Mouse (Mus musculus): ENCODE results near the gene Nim1k. TPM values are rescaled to one million over a fixed set of nuclear protein-coding genes. Genes with fewer than 3 reads are reported as not detected.
"Not testable (repeated sequence)": the region's sequence is repeated elsewhere in the genome, so short reads cannot be mapped to it uniquely, and the experiment has no call there.

The Nim1k gene
- polyA plus RNA-seq, 1 experiment from 2014 or later, result 0.54 TPM

DNA sequence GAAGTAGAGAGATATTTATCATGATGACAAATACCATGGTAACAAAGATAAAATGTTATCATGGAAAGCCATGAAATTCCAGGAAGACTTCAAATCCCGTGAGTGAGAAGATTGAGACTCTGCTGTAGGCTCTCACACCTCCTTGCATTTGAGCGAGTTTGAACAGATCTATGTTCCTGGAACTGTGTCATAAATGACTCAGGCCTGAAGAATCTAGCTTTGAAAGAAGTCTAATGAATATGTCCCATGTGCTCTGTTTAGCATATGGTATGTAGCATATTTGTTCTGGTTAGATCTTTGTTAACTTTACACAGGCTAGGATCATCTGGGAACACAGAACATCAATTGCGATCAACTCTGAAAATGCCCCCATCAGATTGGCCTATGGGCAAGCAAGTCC is 33.2 kb downstream of the Nim1k start:
- H3K36me3 ChIP-seq, result no peaks in the 10 kb centered on the region
- H3K9ac ChIP-seq, result no peak overlapping the region
- no peaks in the 10 kb centered on the region for H3K4me1 ChIP-seq (replicated peaks)
- no peak for ATAC-seq
- no peak overlapping the region for H3K27ac ChIP-seq
- no peaks in the 10 kb centered on the region for H3K27me3 ChIP-seq (replicated peaks)
- no peaks in the 10 kb centered on the region for H3K9me3 ChIP-seq
- no peak overlapping the region for H3K4me2 ChIP-seq (replicated peaks)
- 76% methylated on average over 3 of the region's 3 CpGs for WGBS
- no peak overlapping the region for H3K4me3 ChIP-seq (replicated peaks)

DNA sequence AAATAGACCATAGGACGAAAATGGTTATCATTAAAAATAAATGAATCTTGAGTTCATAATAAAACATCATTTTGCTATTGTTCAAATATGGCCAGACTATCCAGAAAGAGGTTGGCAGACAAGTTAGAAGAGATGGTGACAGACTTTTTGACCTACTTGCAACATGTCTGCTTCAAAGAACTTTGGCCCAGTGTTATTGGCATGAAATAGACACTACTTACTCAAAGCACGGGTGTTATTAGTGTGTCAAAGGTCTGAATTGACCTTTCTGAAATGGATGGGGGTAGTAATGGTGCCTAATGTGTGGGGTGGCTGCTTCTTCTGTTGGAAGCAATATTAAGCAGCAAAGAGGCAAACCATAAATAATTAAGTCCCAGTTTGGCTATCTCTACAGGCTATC is 39.6 kb downstream of the Nim1k start:
- H3K27ac ChIP-seq, result no peak overlapping the region
- H3K4me3 ChIP-seq (replicated peaks), result no peak overlapping the region
- H3K27me3 ChIP-seq (replicated peaks), result no peaks in the 10 kb centered on the region
- H3K9ac ChIP-seq, result no peak overlapping the region
- ATAC-seq, result no peak
- WGBS, result 86% methylated on average over 2 of the region's 2 CpGs
- no peaks in the 10 kb centered on the region for H3K9me3 ChIP-seq
- no peak overlapping the region for H3K4me2 ChIP-seq (replicated peaks)
- H3K4me1 ChIP-seq (replicated peaks), result no peaks in the 10 kb centered on the region
- no peaks in the 10 kb centered on the region for H3K36me3 ChIP-seq

DNA sequence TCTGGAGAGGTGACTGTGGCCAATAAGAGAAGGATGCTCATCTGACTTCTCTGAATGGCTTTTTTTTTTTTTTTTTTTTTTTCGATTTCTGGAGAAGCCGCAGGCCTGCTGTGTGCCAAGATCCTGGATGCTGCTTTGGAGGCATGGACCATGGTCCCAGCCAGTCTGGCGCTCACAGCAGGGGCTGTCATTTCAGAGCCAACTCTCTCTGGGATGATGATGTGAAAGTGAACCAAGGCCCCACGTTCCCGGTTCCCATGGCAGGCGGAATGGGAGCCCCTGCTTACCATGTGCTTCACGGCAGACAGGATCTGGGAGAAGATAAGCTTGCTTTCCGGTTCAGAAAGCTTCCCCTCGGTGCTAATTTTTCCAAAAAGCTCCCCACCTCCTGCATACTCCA is 41.9 kb downstream of the Nim1k start:
- ATAC-seq, result no peak
- Histone ChIP-seq H3K36me3 (0 out of 2 replicates have a peak, but pooled peaks cover 6% of the 10 kb centered on the region), H3K4me3 (replicated peaks) (no peak overlapping the region), H3K27ac (no peak overlapping the region), H3K4me2 (replicated peaks) (no peak overlapping the region), H3K27me3 (replicated peaks) (no peaks in the 10 kb centered on the region), H3K9ac (no peak overlapping the region), H3K4me1 (replicated peaks) (no peaks in the 10 kb centered on the region), H3K9me3 (no peaks in the 10 kb centered on the region)
- WGBS, result 68% methylated on average over 9 of the region's 9 CpGs

DNA sequence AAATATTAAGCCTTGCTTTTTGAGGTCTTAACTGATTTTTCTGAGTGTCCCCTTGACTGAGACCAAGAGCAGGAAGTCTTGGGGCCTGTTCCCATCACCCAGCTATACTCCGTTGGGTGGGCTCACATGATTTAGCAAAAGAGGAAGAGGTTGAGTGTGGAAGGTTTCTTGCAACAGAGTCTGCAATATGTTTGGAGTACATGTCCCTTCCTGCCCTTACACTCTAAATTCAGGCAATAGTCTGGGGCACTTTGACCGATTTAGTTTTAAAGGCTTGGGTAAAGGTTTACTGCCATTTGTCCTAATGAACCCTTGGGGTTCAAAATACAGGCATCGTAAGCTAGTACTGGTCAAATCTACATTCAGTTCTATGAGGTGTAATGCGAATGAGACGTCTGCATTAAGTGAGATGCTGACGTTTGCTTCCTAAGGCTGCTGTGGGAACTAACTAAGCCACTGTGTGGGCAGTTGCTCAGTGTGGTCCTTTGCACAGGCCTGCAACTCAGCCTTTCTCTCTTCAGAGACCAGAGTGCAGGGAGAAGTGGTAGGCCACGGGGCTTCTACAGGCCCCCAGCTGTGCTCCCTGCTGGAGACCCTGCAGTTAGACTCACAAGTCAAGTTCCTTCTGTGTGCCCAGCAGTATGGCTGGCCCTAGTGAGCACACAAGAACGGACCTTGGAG is 42.4 kb downstream of the Nim1k start:
- WGBS, result 71% methylated on average over 8 of the region's 8 CpGs
- no peaks in the 10 kb centered on the region for H3K27me3 ChIP-seq (replicated peaks)
- no peaks in the 10 kb centered on the region for H3K9me3 ChIP-seq
- no peak overlapping the region for H3K4me3 ChIP-seq (replicated peaks)
- no peaks in the 10 kb centered on the region for H3K4me1 ChIP-seq (replicated peaks)
- H3K9ac ChIP-seq, result no peak overlapping the region
- no peak overlapping the region for H3K4me2 ChIP-seq (replicated peaks)
- no peak for ATAC-seq
- H3K36me3 ChIP-seq, result 0 out of 2 replicates have a peak, but pooled peaks cover 6% of the 10 kb centered on the region
- no peak overlapping the region for H3K27ac ChIP-seq

DNA sequence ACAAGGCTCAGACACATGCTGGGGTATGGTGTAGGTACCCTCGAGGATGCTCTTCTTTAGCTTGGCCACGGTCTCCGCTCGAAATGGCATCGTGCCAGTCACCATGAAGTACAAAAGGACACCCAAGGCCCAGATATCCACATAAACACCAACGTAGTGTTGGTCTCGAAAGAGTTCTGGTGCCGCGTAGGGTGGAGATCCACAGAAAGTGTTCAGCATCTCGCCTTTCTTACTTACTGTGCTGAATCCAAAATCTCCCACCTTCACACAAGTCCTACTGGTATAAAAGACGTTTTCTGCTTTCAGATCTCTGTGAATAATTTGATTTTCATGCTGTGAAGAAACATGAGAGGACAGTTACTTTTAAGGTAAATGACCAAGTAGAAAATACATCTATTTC is 43.2 kb downstream of the Nim1k start:
- Histone ChIP-seq H3K4me3 (replicated peaks) (no peak overlapping the region), H3K4me1 (replicated peaks) (no peaks in the 10 kb centered on the region), H3K4me2 (replicated peaks) (no peak overlapping the region), H3K27me3 (replicated peaks) (no peaks in the 10 kb centered on the region), H3K36me3 (0 out of 2 replicates have a peak, but pooled peaks cover 6% of the 10 kb centered on the region), H3K9me3 (no peaks in the 10 kb centered on the region), H3K27ac (no peak overlapping the region), H3K9ac (no peak overlapping the region)
- 92% methylated on average over 11 of the region's 11 CpGs for WGBS
- ATAC-seq, result no peak

DNA sequence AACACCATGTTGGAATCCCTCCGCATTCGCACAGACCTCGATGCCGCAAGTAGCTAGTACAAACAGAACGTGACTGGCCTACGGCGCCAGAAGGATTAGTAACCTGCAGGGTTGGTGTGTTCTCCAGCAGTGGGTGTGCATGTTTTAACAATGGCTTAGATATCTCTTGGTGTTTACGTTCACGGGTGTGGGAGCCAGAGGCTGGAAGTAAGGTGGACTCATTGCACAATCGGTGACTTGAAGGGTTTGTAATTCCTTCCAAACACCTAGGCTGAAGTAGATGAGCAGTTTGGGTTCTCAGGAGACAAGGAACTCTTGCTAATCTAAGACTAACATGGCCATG is 45.4 kb downstream of the Nim1k start:
- Histone ChIP-seq H3K27ac (no peak overlapping the region), H3K9ac (no peak overlapping the region), H3K4me2 (replicated peaks) (no peak overlapping the region), H3K4me1 (replicated peaks) (no peaks in the 10 kb centered on the region), H3K27me3 (replicated peaks) (no peaks in the 10 kb centered on the region), H3K36me3 (peaks cover 16% of the 10 kb centered on the region), H3K9me3 (no peaks in the 10 kb centered on the region), H3K4me3 (replicated peaks) (no peak overlapping the region)
- peak; percentile 44 for ATAC-seq
- WGBS, result 74% methylated on average over 10 of the region's 10 CpGs

DNA sequence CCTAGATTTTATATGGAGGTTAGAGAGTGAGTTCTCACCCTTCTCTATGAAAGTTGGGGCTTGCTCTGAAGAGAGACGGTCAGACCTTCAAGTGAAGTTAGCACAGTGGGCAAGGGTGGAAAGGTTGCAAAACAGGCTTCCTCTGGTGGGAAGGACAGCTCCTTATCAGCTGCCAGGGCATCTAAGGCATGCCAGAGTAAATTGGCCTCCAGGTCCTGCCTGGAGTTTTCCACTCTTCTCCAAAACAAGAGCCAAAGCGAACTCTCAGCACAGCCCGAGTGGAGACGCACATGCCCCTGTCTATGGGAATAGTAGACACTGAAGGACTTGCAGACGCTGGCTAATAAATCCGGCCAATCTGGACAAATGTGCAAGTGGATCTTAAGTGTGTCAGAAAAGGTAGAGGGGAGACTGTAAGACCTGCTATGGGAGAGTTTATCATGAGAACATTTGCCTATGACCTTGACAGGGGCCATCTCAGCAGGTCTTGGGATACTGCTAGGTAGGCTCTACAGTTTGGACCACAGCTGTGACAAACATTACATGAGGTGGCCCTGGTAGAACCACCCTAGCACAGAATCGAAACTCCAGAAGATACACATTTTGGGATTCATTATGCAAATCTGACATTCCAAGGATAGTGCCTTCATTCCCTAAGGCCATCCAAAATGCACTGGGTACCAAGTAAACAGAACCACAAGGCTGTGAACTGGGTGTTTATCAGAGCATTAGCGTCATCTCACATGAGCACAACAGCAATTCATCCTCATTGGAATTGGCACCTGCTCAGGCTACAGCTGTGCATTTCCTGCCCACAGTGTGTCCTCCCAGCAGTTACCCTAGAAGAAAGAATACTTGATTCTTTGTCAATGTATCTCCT is 46.1 kb downstream of the Nim1k start:
- Histone ChIP-seq H3K36me3 (peaks cover 20% of the 10 kb centered on the region), H3K9ac (no peak overlapping the region), H3K27me3 (replicated peaks) (no peaks in the 10 kb centered on the region), H3K4me2 (replicated peaks) (no peak overlapping the region), H3K9me3 (no peaks in the 10 kb centered on the region), H3K4me1 (replicated peaks) (no peaks in the 10 kb centered on the region), H3K4me3 (replicated peaks) (no peak overlapping the region), H3K27ac (no peak overlapping the region)
- WGBS, result 85% methylated on average over 8 of the region's 8 CpGs
- peak; percentile 46 for ATAC-seq

DNA sequence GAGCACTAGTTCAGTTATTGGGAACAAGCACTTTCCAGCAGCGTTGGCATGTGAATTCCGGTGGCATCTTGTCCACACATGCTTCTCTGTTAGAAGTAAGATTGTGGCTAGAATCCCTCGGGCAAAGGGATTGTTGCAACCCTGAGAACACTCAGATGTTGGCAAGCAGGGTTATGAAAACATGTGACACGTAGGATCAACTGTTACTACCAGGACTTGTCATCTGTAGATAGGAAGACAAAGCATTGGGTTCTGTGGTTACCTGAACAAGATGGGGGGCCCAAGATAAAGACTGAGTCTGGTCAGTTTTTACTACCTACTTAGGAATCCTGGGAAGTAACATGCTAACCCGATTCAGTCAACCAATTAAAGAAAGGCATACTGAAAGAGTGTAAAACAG is 46.7 kb downstream of the Nim1k start:
- H3K4me2 ChIP-seq (replicated peaks), result no peak overlapping the region
- no peak for ATAC-seq
- no peaks in the 10 kb centered on the region for H3K27me3 ChIP-seq (replicated peaks)
- no peak overlapping the region for H3K9ac ChIP-seq
- no peak overlapping the region for H3K4me3 ChIP-seq (replicated peaks)
- WGBS, result 86% methylated on average over 5 of the region's 5 CpGs
- no peaks in the 10 kb centered on the region for H3K4me1 ChIP-seq (replicated peaks)
- H3K36me3 ChIP-seq, result peaks cover 24% of the 10 kb centered on the region
- no peaks in the 10 kb centered on the region for H3K9me3 ChIP-seq
- H3K27ac ChIP-seq, result no peak overlapping the region

DNA sequence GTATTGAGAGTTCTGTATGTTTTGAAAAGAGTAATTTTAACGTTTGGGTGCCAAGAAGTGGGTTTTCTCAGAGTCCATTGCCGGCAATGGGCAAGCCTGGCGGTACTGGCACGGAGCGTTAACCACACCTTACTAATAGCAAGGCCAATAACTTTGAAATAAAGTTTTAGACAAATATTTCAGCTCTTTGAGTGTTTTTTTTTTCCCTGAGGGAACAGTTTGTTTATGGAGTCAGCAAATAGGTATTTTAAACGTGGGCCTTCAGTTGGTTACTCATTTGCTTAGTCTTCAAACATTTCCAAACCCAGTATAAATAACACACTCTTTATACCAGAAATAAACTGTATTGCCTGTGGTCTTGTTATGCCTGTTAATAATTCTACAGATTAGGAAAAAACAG is 47.8 kb downstream of the Nim1k start:
- WGBS, result 80% methylated on average over 6 of the region's 6 CpGs
- no peaks in the 10 kb centered on the region for H3K9me3 ChIP-seq
- no peaks in the 10 kb centered on the region for H3K4me1 ChIP-seq (replicated peaks)
- peaks cover 26% of the 10 kb centered on the region for H3K36me3 ChIP-seq
- no peak overlapping the region for H3K9ac ChIP-seq
- H3K4me3 ChIP-seq (replicated peaks), result no peak overlapping the region
- no peak for ATAC-seq
- H3K4me2 ChIP-seq (replicated peaks), result no peak overlapping the region
- no peaks in the 10 kb centered on the region for H3K27me3 ChIP-seq (replicated peaks)
- H3K27ac ChIP-seq, result no peak overlapping the region

DNA sequence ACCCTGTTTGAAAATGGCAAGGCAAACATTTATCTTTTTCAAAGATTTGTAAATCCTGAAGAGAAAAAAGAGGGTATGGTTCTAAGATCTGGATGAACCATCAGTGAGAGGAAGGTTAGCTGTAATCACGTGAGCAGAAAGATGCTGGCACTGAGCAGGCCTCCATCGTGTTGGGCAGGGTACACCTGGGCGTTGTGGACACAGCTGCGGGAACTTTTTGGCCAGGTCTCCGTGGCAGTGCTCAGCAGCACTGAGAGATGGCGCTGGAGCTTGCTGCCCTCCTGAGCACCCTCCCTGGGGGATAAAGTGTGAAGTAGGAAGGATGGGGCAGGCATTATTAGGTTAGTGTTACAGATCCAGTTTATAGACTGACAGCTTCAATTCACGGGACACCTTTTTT is 48.7 kb downstream of the Nim1k start:
- Histone ChIP-seq H3K9ac (no peak overlapping the region), H3K4me2 (replicated peaks) (no peak overlapping the region), H3K4me3 (replicated peaks) (no peak overlapping the region), H3K9me3 (no peaks in the 10 kb centered on the region), H3K27ac (no peak overlapping the region), H3K36me3 (peaks cover 27% of the 10 kb centered on the region), H3K27me3 (replicated peaks) (no peaks in the 10 kb centered on the region), H3K4me1 (replicated peaks) (no peaks in the 10 kb centered on the region)
- no peak for ATAC-seq
- 75% methylated on average over 7 of the region's 7 CpGs for WGBS

DNA sequence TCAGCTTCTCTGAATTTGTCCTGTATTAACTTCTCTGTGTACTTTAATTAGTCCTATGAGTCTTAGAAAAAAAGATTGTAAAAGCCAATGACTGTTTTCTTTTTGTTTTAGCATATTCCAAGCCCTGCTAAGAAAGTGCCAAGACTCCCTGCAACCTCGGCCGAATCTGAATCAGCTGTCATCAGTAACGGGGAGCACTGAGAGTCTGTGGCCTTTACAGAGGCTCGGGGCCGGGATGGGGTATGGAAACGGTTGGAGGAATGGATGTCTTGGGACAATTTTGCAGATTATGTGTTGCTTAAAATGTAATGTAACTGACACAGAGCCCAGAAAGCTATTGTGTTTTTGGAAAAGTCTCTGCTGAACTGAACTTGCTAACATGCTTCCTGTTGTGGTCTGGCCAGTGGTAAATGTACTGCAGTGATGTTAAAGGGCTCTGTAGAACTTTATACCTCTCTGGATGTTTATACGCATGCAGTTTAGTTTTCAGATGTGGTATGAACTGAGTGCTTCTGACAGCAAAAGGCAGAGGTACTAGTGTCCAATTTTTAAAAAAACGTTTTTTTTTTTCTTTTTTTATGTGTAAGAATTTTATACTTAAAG is 49.3 kb downstream of the Nim1k start:
- not testable (repeated sequence) for H3K4me1 ChIP-seq (replicated peaks); H3K27me3 ChIP-seq (replicated peaks); H3K27ac ChIP-seq; H3K4me3 ChIP-seq (replicated peaks); H3K9ac ChIP-seq; H3K4me2 ChIP-seq (replicated peaks); ATAC-seq; H3K9me3 ChIP-seq
- peaks cover 27% of the 10 kb centered on the region for H3K36me3 ChIP-seq
- WGBS, result 89% methylated on average over 8 of the region's 8 CpGs

DNA sequence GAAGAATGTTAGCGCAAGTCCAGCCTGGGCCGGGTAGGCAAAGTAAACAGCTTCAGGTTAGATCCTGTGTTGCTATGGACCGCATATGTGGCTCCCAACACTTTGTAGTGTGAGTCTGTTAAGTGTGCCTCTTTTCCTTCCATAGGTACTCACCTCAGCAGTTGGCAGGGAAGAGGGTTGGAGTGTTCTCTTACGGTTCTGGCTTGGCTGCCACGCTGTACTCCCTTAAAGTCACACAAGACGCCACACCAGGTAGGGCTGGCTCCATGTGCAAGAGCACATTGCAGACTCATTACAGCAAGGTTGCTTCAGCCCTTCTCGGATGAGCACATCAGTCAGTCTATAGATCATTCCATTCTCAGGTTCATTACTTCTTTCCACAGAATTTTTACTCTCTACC is 51.4 kb downstream of the Nim1k start:
- Histone ChIP-seq H3K9ac (no peak overlapping the region), H3K4me3 (replicated peaks) (no peak overlapping the region), H3K4me1 (replicated peaks) (no peaks in the 10 kb centered on the region), H3K36me3 (peaks cover 36% of the 10 kb centered on the region), H3K9me3 (no peaks in the 10 kb centered on the region), H3K27me3 (replicated peaks) (no peaks in the 10 kb centered on the region), H3K4me2 (replicated peaks) (no peak overlapping the region), H3K27ac (no peak overlapping the region)
- no peak for ATAC-seq
- WGBS, result 93% methylated on average over 7 of the region's 7 CpGs
